17 mouse cellular contexts compared by ENCODE assay signal in genomic region chr14:17912573-17913207, GRCm38 (mm10).
"Had no signal": no experiment of that assay in that cellular context is flagged by ENCODE, and none has a peak within 500 bp of the region (broad histone marks: within the 10 kb centered on the region; RNA-seq: fewer than 3 reads in every experiment).

No protein-coding gene starts in this region.

- H3K36me3 ChIP-seq: midbrain, embryonic 10.5 days; midbrain, embryonic 13.5 days; midbrain, embryonic 15.5 days; neural tube, embryonic 13.5 days; neural tube, embryonic 15.5 days had no signal

- DNase-seq: lung, adult 18-20 months; lung, embryonic 14.5 days; lung, postnatal 10 days; lung, postnatal 4 days; retina, postnatal 1 day; right cerebral cortex, adult 18-20 months; right cerebral cortex, postnatal 25 days; right cerebral cortex, postnatal 4 days; spleen, adult 18-20 months; thymus, adult 18-20 months; thymus, postnatal 14 days; thymus, postnatal 36 days had no signal

- H3K4me2 ChIP-seq: lung, embryonic 14.5 days; midbrain, embryonic 13.5 days; midbrain, embryonic 15.5 days; neural tube, embryonic 13.5 days; neural tube, embryonic 15.5 days had no signal

- ATAC-seq: midbrain, embryonic 13.5 days; midbrain, embryonic 15.5 days had no signal

- H3K4me1 ChIP-seq: midbrain, embryonic 15.5 days; neural tube, embryonic 13.5 days; neural tube, embryonic 15.5 days had no signal

- H3K27ac ChIP-seq: midbrain, embryonic 10.5 days; midbrain, embryonic 13.5 days; midbrain, embryonic 15.5 days; neural tube, embryonic 13.5 days; neural tube, embryonic 15.5 days had no signal

- H3K9ac ChIP-seq: lung, embryonic 14.5 days; midbrain, embryonic 13.5 days; midbrain, embryonic 15.5 days; neural tube, embryonic 13.5 days; neural tube, embryonic 15.5 days had no signal

- H3K9me3 ChIP-seq: midbrain, embryonic 10.5 days; midbrain, embryonic 13.5 days; midbrain, embryonic 15.5 days; neural tube, embryonic 13.5 days; neural tube, embryonic 15.5 days had no signal

- H3K27me3 ChIP-seq: midbrain, embryonic 13.5 days; midbrain, embryonic 15.5 days; neural tube, embryonic 13.5 days; neural tube, embryonic 15.5 days had no signal

- H3K4me3 ChIP-seq: midbrain, embryonic 10.5 days; midbrain, embryonic 13.5 days; midbrain, embryonic 15.5 days; neural tube, embryonic 13.5 days; neural tube, embryonic 15.5 days had no signal
